Mouse (Mus musculus) cerebellum, adult (tissue): ENCODE measurements at regions not wholly inside any gene's neighbourhood (a gene's known extent, or its start where the extent isn't known, plus 50 kb on each side); places are given as distances from the start of the nearest gene placed in this dataset.

Experiments used
- ATAC-seq: cut with Nextera tagmentation; 2 replicates; pipeline ENCODE4 v1.9.2; 2017; ENCODE audit warnings: mild to moderate bottlenecking, moderate library complexity, mixed read lengths; ENCODE audit not compliant: insufficient number of reproducible peaks, low FRiP score, low TSS enrichment

GRCm38 (mm10) chr1:113823493-113823892 lies 1861.1 kb upstream of the Cntnap5a start:
- no peak for ATAC-seq

GRCm38 (mm10) chr1:113852481-113852880 lies 1832.1 kb upstream of the Cntnap5a start:
- ATAC-seq, result 0 out of 2 replicates have a peak, but pooled peaks have one; percentile 26
